Mouse (Mus musculus): Measurements from ENCODE around the gene Knop1. TPM values are rescaled to one million over a fixed set of nuclear protein-coding genes. Genes with fewer than 3 reads are reported as not detected.

The Knop1 gene
- polyA plus RNA-seq (2011; ENCODE audit: insufficient read depth, insufficient read length, low replicate concordance, missing spikeins) = 11.1 and 34.6 TPM in 2 replicates

GRCm38 (mm10) chr7:118855877-118856304, at the start of gene Knop1:
Gene Knop1, minus strand, starts transcription at chr7:118856254.
- no peak within 1 kb of the TSS; the same call in 1 of the 2 replicates for H3K27ac ChIP-seq (ENCODE audit: control insufficient read depth, insufficient read depth, low read depth, low read length, poor library complexity)
- WGBS = under 1% methylated on average over 46 of the region's 46 CpGs

DNA sequence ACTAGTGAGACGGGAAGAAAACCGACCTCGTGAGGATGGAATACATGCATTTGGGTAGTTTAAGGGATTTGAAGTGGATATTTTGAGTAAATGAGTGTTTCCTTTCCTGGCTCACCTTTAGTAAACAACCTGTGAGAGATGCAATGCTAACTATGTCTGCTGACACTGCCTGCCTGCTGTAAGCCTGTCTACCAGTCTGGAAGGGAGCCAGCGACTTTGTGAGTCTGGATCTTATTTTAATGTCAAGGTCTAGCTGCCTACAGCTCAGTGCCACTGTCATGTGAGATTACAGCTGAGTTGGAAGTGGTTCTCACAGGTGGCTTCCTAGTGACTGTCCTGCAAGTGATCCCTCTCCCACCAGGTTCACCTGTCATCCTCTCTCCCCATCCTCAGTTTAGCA, 48.5 kb upstream of the Knop1 start:
- no peak overlapping the region for H3K4me3 ChIP-seq (replicated peaks; ENCODE audit: control insufficient read depth, low read depth, low read length)
- TF ChIP-seq CTCF (IDR thresholded peaks at IDR 0.05; ENCODE audit: control insufficient read depth, insufficient read depth, low read length) (no peak), POLR2A (IDR thresholded peaks at IDR 0.05; ENCODE audit: borderline replicate concordance, control insufficient read depth, low read depth, low read length) (no peak)
- H3K4me1 ChIP-seq (ENCODE audit: control insufficient read depth, insufficient read depth, low read length) = no peaks in the 10 kb centered on the region
- H3K27ac ChIP-seq (ENCODE audit: control insufficient read depth, insufficient read depth, low read depth, low read length, poor library complexity) = no peak overlapping the region
- 80% methylated on average over 4 of the region's 4 CpGs for WGBS

More at GRCm38 (mm10) chr7:118855877-118856304, at the start of gene Knop1:
- H3K4me3 ChIP-seq (replicated peaks; ENCODE audit: control insufficient read depth, low read depth, low read length) = peak within 1 kb of the TSS; percentile 92
- H3K4me1 ChIP-seq (ENCODE audit: control insufficient read depth, insufficient read depth, low read length) = peaks cover 2% of the 10 kb centered on the region; the same call in 1 of the 2 replicates
- no peak for TF ChIP-seq CTCF (IDR thresholded peaks at IDR 0.05; ENCODE audit: control insufficient read depth, insufficient read depth, low read length)
- TF ChIP-seq POLR2A (IDR thresholded peaks at IDR 0.05; ENCODE audit: borderline replicate concordance, control insufficient read depth, low read depth, low read length) = no peak

DNA sequence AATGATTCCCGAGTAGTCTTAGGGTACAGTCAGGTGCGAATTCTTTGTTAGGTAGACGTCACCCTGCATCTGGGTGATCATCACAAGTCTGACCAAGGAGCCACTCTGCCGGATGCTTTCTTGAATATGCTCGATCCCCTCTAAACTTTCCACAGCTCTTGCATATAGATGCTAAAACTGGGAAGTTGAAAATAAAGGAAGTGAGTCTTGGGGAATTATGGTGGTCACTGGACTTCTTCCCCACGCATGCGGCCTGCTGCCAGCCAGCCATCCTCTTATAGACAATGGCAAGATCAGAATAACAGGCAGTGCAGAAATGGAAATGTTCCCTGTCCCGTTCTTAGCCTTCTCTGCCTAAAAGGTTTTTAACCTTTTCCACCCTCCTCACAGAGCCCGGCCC, 47.8 kb upstream of the Knop1 start:
- Histone ChIP-seq H3K27ac (ENCODE audit: control insufficient read depth, insufficient read depth, low read depth, low read length, poor library complexity) (no peak overlapping the region), H3K4me1 (ENCODE audit: control insufficient read depth, insufficient read depth, low read length) (no peaks in the 10 kb centered on the region), H3K4me3 (replicated peaks; ENCODE audit: control insufficient read depth, low read depth, low read length) (no peak overlapping the region)
- 64% methylated on average over 9 of the region's 9 CpGs for WGBS
- no peak for TF ChIP-seq CTCF (IDR thresholded peaks at IDR 0.05; ENCODE audit: control insufficient read depth, insufficient read depth, low read length)
- no peak for TF ChIP-seq POLR2A (IDR thresholded peaks at IDR 0.05; ENCODE audit: borderline replicate concordance, control insufficient read depth, low read depth, low read length)

GRCm38 (mm10) chr7:118902944-118903343, 46.9 kb upstream of the Knop1 start:
- Histone ChIP-seq H3K27ac (ENCODE audit: control insufficient read depth, insufficient read depth, low read depth, low read length, poor library complexity) (0 out of 2 replicates have a peak overlapping the region, but pooled peaks have one; percentile 3), H3K4me1 (ENCODE audit: control insufficient read depth, insufficient read depth, low read length) (no peaks in the 10 kb centered on the region), H3K4me3 (replicated peaks; ENCODE audit: control insufficient read depth, low read depth, low read length) (no peak overlapping the region)
- WGBS = 28% methylated on average over 13 of the region's 13 CpGs
- TF ChIP-seq CTCF (IDR thresholded peaks at IDR 0.05; ENCODE audit: control insufficient read depth, insufficient read depth, low read length) (no peak), POLR2A (IDR thresholded peaks at IDR 0.05; ENCODE audit: borderline replicate concordance, control insufficient read depth, low read depth, low read length) (no peak)

- no peak overlapping the region for H3K27ac ChIP-seq (ENCODE audit: control insufficient read depth, insufficient read depth, low read depth, low read length, poor library complexity)
- H3K4me3 ChIP-seq (replicated peaks; ENCODE audit: control insufficient read depth, low read depth, low read length) = no peak overlapping the region
- 70% methylated on average over 2 of the region's 2 CpGs for WGBS
- no peak for TF ChIP-seq POLR2A (IDR thresholded peaks at IDR 0.05; ENCODE audit: borderline replicate concordance, control insufficient read depth, low read depth, low read length)
- no peak for TF ChIP-seq CTCF (IDR thresholded peaks at IDR 0.05; ENCODE audit: control insufficient read depth, insufficient read depth, low read length)
- H3K4me1 ChIP-seq (ENCODE audit: control insufficient read depth, insufficient read depth, low read length) = no peaks in the 10 kb centered on the region; the same call in 1 of the 2 replicates
These were observed 44.0 kb upstream of the Knop1 start for GRCm38 (mm10) chr7:118900090-118900489.

GRCm38 (mm10) chr7:118898063-118898462, 42.0 kb upstream of the Knop1 start:
- Histone ChIP-seq H3K4me1 (ENCODE audit: control insufficient read depth, insufficient read depth, low read length) (no peaks in the 10 kb centered on the region; the same call in 1 of the 2 replicates), H3K4me3 (replicated peaks; ENCODE audit: control insufficient read depth, low read depth, low read length) (no peak overlapping the region), H3K27ac (ENCODE audit: control insufficient read depth, insufficient read depth, low read depth, low read length, poor library complexity) (no peak overlapping the region)
- TF ChIP-seq POLR2A (IDR thresholded peaks at IDR 0.05; ENCODE audit: borderline replicate concordance, control insufficient read depth, low read depth, low read length) (no peak), CTCF (IDR thresholded peaks at IDR 0.05; ENCODE audit: control insufficient read depth, insufficient read depth, low read length) (no peak)

DNA sequence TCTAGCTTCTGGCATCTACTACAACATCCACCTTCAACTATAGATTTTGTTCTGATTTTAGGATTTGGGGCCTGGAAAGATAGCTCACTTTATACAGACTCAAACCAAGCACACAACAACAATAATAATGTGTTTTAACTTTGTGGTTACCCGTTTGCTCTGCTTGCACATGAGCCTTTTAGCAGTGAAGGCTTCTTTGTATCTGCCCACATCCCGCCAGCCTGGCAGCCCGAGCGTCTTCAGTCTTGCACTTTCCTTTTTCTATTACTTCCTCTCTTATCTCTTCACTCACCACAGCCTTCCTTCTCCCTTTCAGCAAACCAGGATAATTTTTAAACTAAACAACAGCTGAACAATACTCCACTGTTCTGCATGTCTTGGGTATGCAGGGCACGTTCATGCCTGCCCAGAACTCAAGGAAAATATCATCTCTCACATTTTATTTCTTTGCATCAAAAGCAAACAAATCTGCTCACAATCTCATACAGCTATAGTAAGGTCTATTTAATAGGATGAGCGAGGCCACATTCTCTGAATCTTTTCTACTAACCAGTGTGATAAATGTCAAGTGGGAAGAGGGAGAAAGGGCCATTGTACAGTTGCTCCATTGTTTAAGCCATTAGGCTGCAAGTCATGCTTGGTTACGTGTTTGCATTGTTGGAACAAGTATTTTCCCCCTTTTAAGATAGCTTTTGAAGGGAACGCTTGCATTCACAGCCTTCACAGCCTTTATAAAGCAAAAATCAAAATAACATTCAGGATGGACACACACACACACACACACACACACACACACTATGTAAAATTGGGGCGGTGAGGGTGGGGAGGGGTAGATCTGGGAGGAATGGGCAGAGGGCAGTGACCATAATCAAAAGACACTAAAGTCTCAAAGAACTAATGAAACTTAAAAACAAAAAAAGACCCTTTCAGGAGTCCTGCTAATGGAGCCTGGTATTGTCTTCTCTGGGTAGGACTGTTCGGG, 39.7 kb upstream of the Knop1 start:
- H3K4me1 ChIP-seq (ENCODE audit: control insufficient read depth, insufficient read depth, low read length) = no peaks in the 10 kb centered on the region; the same call in 1 of the 2 replicates
- H3K27ac ChIP-seq (ENCODE audit: control insufficient read depth, insufficient read depth, low read depth, low read length, poor library complexity) = no peak overlapping the region
- TF ChIP-seq POLR2A (IDR thresholded peaks at IDR 0.05; ENCODE audit: borderline replicate concordance, control insufficient read depth, low read depth, low read length) (no peak), CTCF (IDR thresholded peaks at IDR 0.05; ENCODE audit: control insufficient read depth, insufficient read depth, low read length) (no peak)
- 45% methylated on average over 10 of the region's 10 CpGs for WGBS
- H3K4me3 ChIP-seq (replicated peaks; ENCODE audit: control insufficient read depth, low read depth, low read length) = no peak overlapping the region

GRCm38 (mm10) chr7:118889046-118889680, 33.1 kb upstream of the Knop1 start:
- TF ChIP-seq CTCF (IDR thresholded peaks at IDR 0.05; ENCODE audit: control insufficient read depth, insufficient read depth, low read length) (no peak), POLR2A (IDR thresholded peaks at IDR 0.05; ENCODE audit: borderline replicate concordance, control insufficient read depth, low read depth, low read length) (no peak)
- no peak overlapping the region for H3K4me3 ChIP-seq (replicated peaks; ENCODE audit: control insufficient read depth, low read depth, low read length)
- 54% methylated on average over 3 of the region's 3 CpGs for WGBS
- no peaks in the 10 kb centered on the region; the same call in 1 of the 2 replicates for H3K4me1 ChIP-seq (ENCODE audit: control insufficient read depth, insufficient read depth, low read length)
- H3K27ac ChIP-seq (ENCODE audit: control insufficient read depth, insufficient read depth, low read depth, low read length, poor library complexity) = no peak overlapping the region
